Mouse (Mus musculus) kidney, postnatal 0 days (tissue): ENCODE results near the gene Shb. TPM values are rescaled to one million over a fixed set of nuclear protein-coding genes. Genes with fewer than 3 reads are reported as not detected.

Experiments used
- ATAC-seq: fragments of 200-750 bp; cut with Nextera tagmentation; replicated peaks from 2 replicates; pipeline ENCODE4 v1.8.0; 2017; ENCODE audit warnings: low read depth, moderate number of reproducible peaks, moderate TSS enrichment, moderate library complexity; ENCODE audit not compliant: low FRiP score
- DNase-seq: peaks from one replicate; pipeline ENCODE4 v3.0.0-alpha.2; 2016; ENCODE audit warnings: low spot score
- H3K27ac ChIP-seq: fragments of 300-500 bp; sonication (generic); 2 replicates; pipeline ENCODE4 v1.5.1; 2014; ENCODE audit warnings: mild to moderate bottlenecking
- H3K27me3 ChIP-seq: fragments of 300-500 bp; sonication (generic); 2 replicates; pipeline ENCODE4 v1.6.1; 2014; ENCODE audit warnings: low read length, mixed read lengths; ENCODE audit not compliant: insufficient read depth
- H3K36me3 ChIP-seq: fragments of 300-500 bp; sonication (generic); 2 replicates; pipeline ENCODE4 v1.6.1; 2014; ENCODE audit warnings: low read length, mixed read lengths; ENCODE audit not compliant: insufficient read depth
- H3K4me1 ChIP-seq: fragments of 300-500 bp; sonication (generic); replicated peaks from 2 replicates; pipeline ENCODE4 v1.6.1; 2014; ENCODE audit warnings: antibody characterized with exemption, low read length, mixed read lengths; ENCODE audit not compliant: insufficient read depth
- H3K4me2 ChIP-seq: fragments of 300-500 bp; sonication (generic); 2 replicates; pipeline ENCODE4 v1.6.1; 2014; ENCODE audit warnings: mild to moderate bottlenecking, low read length, moderate library complexity, mixed read lengths
- H3K4me3 ChIP-seq: fragments of 300-500 bp; sonication (generic); replicated peaks from 2 replicates; pipeline ENCODE4 v1.5.1; 2014; ENCODE audit warnings: low read depth, low read length
- H3K9ac ChIP-seq: fragments of 300-500 bp; sonication (generic); 2 replicates; pipeline ENCODE4 v1.6.1; 2014; ENCODE audit warnings: low read depth, low read length
- H3K9me3 ChIP-seq: fragments of 300-500 bp; sonication (generic); replicated peaks from 2 replicates; pipeline ENCODE4 v1.6.1; 2016; ENCODE audit warnings: low read length, inconsistent platforms, mixed read lengths
- CTCF ChIP-seq: IDR thresholded peaks from 2 replicates; pipeline ENCODE4 v1.5.1; 2016; ENCODE audit warnings: antibody characterized with exemption, low read depth, mild to moderate bottlenecking, moderate library complexity
- WGBS: fragments of 180-500 bp; shearing (Covaris S2); extraction: QIAGEN DNeasy Blood & Tissue Kit; methylation state at CpG from one replicate; pipeline ENCODE4 v1.1.7; 2014; 5-methylcytosine and 5-hydroxymethylcytosine counted together
- polyA plus RNA-seq: library from polyadenylated mRNA; unstranded; fragments of >200 nt; fragmentation: Nextera tagmentation; extraction: Ambion mirVana; gene quantifications from 2 replicates; pipeline ENCODE4 v1.2.1, GENCODE M21; 2015

The Shb gene
- polyA plus RNA-seq, 1 experiment from 2014 or later = 6.6 TPM

- DNase-seq (no peak), ATAC-seq (no peak)
- no peaks in the 10 kb centered on the region for H3K9me3 ChIP-seq
- H3K4me1 ChIP-seq = peaks cover 35% of the 10 kb centered on the region
- H3K4me3 ChIP-seq = no peak overlapping the region
- no peak for TF ChIP-seq CTCF
- no peak overlapping the region for H3K9ac ChIP-seq
- no peaks in the 10 kb centered on the region for H3K27me3 ChIP-seq
- H3K36me3 ChIP-seq = peaks cover 5% of the 10 kb centered on the region; the same call in 1 of the 2 replicates
- H3K4me2 ChIP-seq = no peak overlapping the region
- 59% methylated on average over 5 of the region's 5 CpGs for WGBS
- H3K27ac ChIP-seq = 0 out of 2 replicates have a peak overlapping the region, but pooled peaks have one; percentile 10
Observed at GRCm38 (mm10) chr4:45485024-45485423, 47.2 kb downstream of the Shb start.

- DNase-seq (no peak), ATAC-seq (no peak)
- H3K9me3 ChIP-seq = no peaks in the 10 kb centered on the region
- H3K4me3 ChIP-seq = no peak overlapping the region
- H3K4me2 ChIP-seq = no peak overlapping the region
- WGBS = 63% methylated on average over 8 of the region's 8 CpGs
- H3K4me1 ChIP-seq = peaks cover 25% of the 10 kb centered on the region
- H3K36me3 ChIP-seq = peaks cover 5% of the 10 kb centered on the region; the same call in 1 of the 2 replicates
- no peak for TF ChIP-seq CTCF
- H3K27ac ChIP-seq = no peak overlapping the region
- no peaks in the 10 kb centered on the region for H3K27me3 ChIP-seq
- H3K9ac ChIP-seq = no peak overlapping the region
Observed at GRCm38 (mm10) chr4:45483271-45484245, 48.7 kb downstream of the Shb start.

GRCm38 (mm10) chr4:45482271-45482670 lies 50.0 kb downstream of the Shb start:
- H3K4me1 ChIP-seq = peaks cover 19% of the 10 kb centered on the region; the same call in 1 of the 2 replicates
- no peak for ATAC-seq
- no peak for DNase-seq
- H3K36me3 ChIP-seq = peaks cover 7% of the 10 kb centered on the region; the same call in 1 of the 2 replicates
- no peak overlapping the region for H3K9ac ChIP-seq
- no peaks in the 10 kb centered on the region for H3K9me3 ChIP-seq
- 75% methylated on average over 13 of the region's 13 CpGs for WGBS
- H3K4me3 ChIP-seq = no peak overlapping the region
- no peaks in the 10 kb centered on the region for H3K27me3 ChIP-seq
- H3K27ac ChIP-seq = no peak overlapping the region
- TF ChIP-seq CTCF = no peak
- H3K4me2 ChIP-seq = no peak overlapping the region

GRCm38 (mm10) chr4:45481431-45481830 lies 50.8 kb downstream of the Shb start:
- DNase-seq = no peak
- Histone ChIP-seq H3K4me3 (no peak overlapping the region), H3K9ac (no peak overlapping the region), H3K4me1 (peaks cover 19% of the 10 kb centered on the region; the same call in 1 of the 2 replicates), H3K27me3 (no peaks in the 10 kb centered on the region), H3K9me3 (no peaks in the 10 kb centered on the region), H3K36me3 (0 out of 2 replicates have a peak, but pooled peaks cover 2% of the 10 kb centered on the region), H3K4me2 (no peak overlapping the region), H3K27ac (0 out of 2 replicates have a peak overlapping the region, but pooled peaks have one; percentile 11)
- 87% methylated on average over 5 of the region's 5 CpGs for WGBS
- TF ChIP-seq CTCF = no peak
- ATAC-seq = no peak

- Histone ChIP-seq H3K27me3 (no peaks in the 10 kb centered on the region), H3K9ac (no peak overlapping the region), H3K36me3 (0 out of 2 replicates have a peak, but pooled peaks cover 5% of the 10 kb centered on the region), H3K9me3 (no peaks in the 10 kb centered on the region), H3K4me3 (no peak overlapping the region), H3K4me2 (no peak overlapping the region), H3K4me1 (peaks cover 21% of the 10 kb centered on the region; the same call in 1 of the 2 replicates), H3K27ac (no peak overlapping the region)
- DNase-seq = no peak
- TF ChIP-seq CTCF = no peak
- ATAC-seq = no peak
- WGBS = 57% methylated on average over 3 of the region's 3 CpGs
Observed at GRCm38 (mm10) chr4:45480595-45480994, 51.7 kb downstream of the Shb start.

- Histone ChIP-seq H3K4me2 (no peak overlapping the region), H3K4me3 (no peak overlapping the region), H3K4me1 (peaks cover 19% of the 10 kb centered on the region; the same call in 1 of the 2 replicates), H3K36me3 (0 out of 2 replicates have a peak, but pooled peaks cover 5% of the 10 kb centered on the region), H3K27me3 (no peaks in the 10 kb centered on the region), H3K27ac (0 out of 2 replicates have a peak overlapping the region, but pooled peaks have one; percentile 6), H3K9ac (no peak overlapping the region), H3K9me3 (no peaks in the 10 kb centered on the region)
- ATAC-seq (no peak), DNase-seq (no peak)
- no peak for TF ChIP-seq CTCF
- 63% methylated on average over 10 of the region's 10 CpGs for WGBS
Observed at GRCm38 (mm10) chr4:45479433-45479832, 52.8 kb downstream of the Shb start.
